Mouse (Mus musculus) CH12.LX (cell line): Measurements from ENCODE around the gene Coq8a. TPM values are rescaled to one million over a fixed set of nuclear protein-coding genes. Genes with fewer than 3 reads are reported as not detected.

Experiments used
- DNase-seq: peaks from one replicate; pipeline ENCODE4 v3.0.0-alpha.2; 2013; ENCODE audit errors: extremely low read depth
- H3K27ac ChIP-seq: 2 replicates; pipeline ENCODE4 v1.5.1; 2012; ENCODE audit warnings: low read depth, mild to moderate bottlenecking, control low read depth, moderate library complexity; ENCODE audit not compliant: insufficient read depth
- H3K27me3 ChIP-seq: replicated peaks from 2 replicates; pipeline ENCODE3; 2012; ENCODE audit warnings: inconsistent platforms
- H3K36me3 ChIP-seq, 2 experiments: replicated peaks in 1 of 2; 2 replicates each; pipeline versions ENCODE3 to v1.6.1; 2012; ENCODE audit warnings: inconsistent platforms in 1 of 2, low read length in 1 of 2, mild to moderate bottlenecking in 1 of 2, mixed read lengths in 1 of 2, moderate library complexity in 1 of 2; ENCODE audit not compliant: control insufficient read depth in 1 of 2, insufficient read depth in 1 of 2
- H3K4me1 ChIP-seq, 2 experiments: 2 replicates each; pipeline ENCODE4 v1.6.1; 2012; ENCODE audit warnings: inconsistent platforms in 1 of 2, moderate library complexity in 1 of 2; ENCODE audit not compliant: insufficient read depth in 2 of 2, control insufficient read depth in 1 of 2
- H3K4me2 ChIP-seq: 2 replicates; pipeline ENCODE4 v1.6.1; 2012; ENCODE audit warnings: low read depth, mild to moderate bottlenecking, control low read depth; ENCODE audit not compliant: poor library complexity, insufficient read depth, severe bottlenecking
- H3K4me3 ChIP-seq, 3 experiments: fragments of 150-350 bp in 1 of 3; sonication (generic) in 1 of 3; replicated peaks in 1 of 3; 2 replicates each; pipeline versions ENCODE3 to v1.5.1; 2011 to 2012; ENCODE audit warnings: low read depth in 2 of 3, low read length in 2 of 3, mild to moderate bottlenecking in 2 of 3, moderate library complexity in 2 of 3, control low read depth in 1 of 3, improper control_type of control experiment in 1 of 3, inconsistent platforms in 1 of 3, mixed read lengths in 1 of 3; ENCODE audit not compliant: poor library complexity in 1 of 3
- H3K79me2 ChIP-seq: replicated peaks from 2 replicates; pipeline ENCODE4 v1.6.1; 2012; ENCODE audit warnings: mild to moderate bottlenecking, moderate library complexity; ENCODE audit not compliant: control insufficient read depth, poor library complexity, insufficient read depth, severe bottlenecking; ENCODE audit errors: extremely low read depth
- H3K9ac ChIP-seq: 2 replicates; pipeline ENCODE4 v1.6.1; 2012; ENCODE audit warnings: low read depth, mild to moderate bottlenecking, control low read depth, moderate library complexity; ENCODE audit not compliant: insufficient read depth
- H3K9me3 ChIP-seq: replicated peaks from 2 replicates; pipeline ENCODE3; 2012; ENCODE audit warnings: low read length, inconsistent platforms, mixed read lengths
- BHLHE40 ChIP-seq: IDR thresholded peaks from 2 replicates; pipeline ENCODE4 v1.6.1; 2011; ENCODE audit warnings: mild to moderate bottlenecking, low read depth, low read length, improper control_type of control experiment
- CHD1 ChIP-seq: IDR thresholded peaks from 2 replicates; pipeline ENCODE4 v1.6.1; 2012; ENCODE audit warnings: low read depth, low read length, improper control_type of control experiment, inconsistent platforms
- CHD2 ChIP-seq: IDR thresholded peaks from 2 replicates; pipeline ENCODE4 v1.6.1; 2011; ENCODE audit warnings: low read length, improper control_type of control experiment
- CTCF ChIP-seq, 2 experiments: IDR thresholded peaks in 1 of 2; conservative IDR thresholded peaks in 1 of 2; 2 replicates each; pipeline ENCODE4 v1.5.1; 2011 to 2012; ENCODE audit warnings: low read depth in 2 of 2, low read length in 2 of 2, improper control_type of control experiment in 1 of 2, inconsistent platforms in 1 of 2, mild to moderate bottlenecking in 1 of 2, moderate library complexity in 1 of 2
- HCFC1 ChIP-seq: IDR thresholded peaks from 2 replicates; pipeline ENCODE4 v1.6.1; 2012; ENCODE audit warnings: low read depth, mild to moderate bottlenecking, inconsistent platforms, low read length, improper control_type of control experiment
- IRF4 ChIP-seq: IDR thresholded peaks from 2 replicates; pipeline ENCODE4 v1.6.1; 2014; ENCODE audit warnings: low read depth, mild to moderate bottlenecking, inconsistent platforms, low read length, improper control_type of control experiment
- JUN ChIP-seq: IDR thresholded peaks from 2 replicates; pipeline ENCODE4 v1.6.1; 2011; ENCODE audit warnings: low read depth, mild to moderate bottlenecking, low read length, improper control_type of control experiment, moderate library complexity; ENCODE audit not compliant: insufficient read depth
- JUND ChIP-seq: conservative IDR thresholded peaks from 2 replicates; pipeline ENCODE4 v1.6.1; 2011; ENCODE audit warnings: low read depth, low read length, improper control_type of control experiment
- KAT2A ChIP-seq: IDR thresholded peaks from 2 replicates; pipeline ENCODE4 v1.6.1; 2012; ENCODE audit warnings: low read length, improper control_type of control experiment, inconsistent platforms; ENCODE audit not compliant: insufficient replicate concordance
- MXI1 ChIP-seq: IDR thresholded peaks from 2 replicates; pipeline ENCODE4 v1.6.1; 2011; ENCODE audit warnings: mild to moderate bottlenecking, low read depth, low read length, improper control_type of control experiment
- NRF1 ChIP-seq: IDR thresholded peaks from 2 replicates; pipeline ENCODE4 v1.6.1; 2014; ENCODE audit warnings: low read depth, mild to moderate bottlenecking, inconsistent platforms, low read length, improper control_type of control experiment, moderate library complexity
- POLR2A ChIP-seq: IDR thresholded peaks from 2 replicates; pipeline ENCODE4 v1.6.1; 2011; ENCODE audit warnings: low read depth, mild to moderate bottlenecking, improper control_type of control experiment, low read length
- POLR2AphosphoS2 ChIP-seq: IDR thresholded peaks from 2 replicates; pipeline ENCODE4 v1.6.1; 2011; ENCODE audit warnings: low read depth, low read length, improper control_type of control experiment
- RAD21 ChIP-seq: IDR thresholded peaks from 2 replicates; pipeline ENCODE4 v1.6.1; 2011; ENCODE audit warnings: low read depth, mild to moderate bottlenecking, low read length, improper control_type of control experiment, moderate library complexity
- SIN3A ChIP-seq: IDR thresholded peaks from 2 replicates; pipeline ENCODE4 v1.6.1; 2012; ENCODE audit warnings: low read length, improper control_type of control experiment, inconsistent platforms
- TBP ChIP-seq: conservative IDR thresholded peaks from 2 replicates; pipeline ENCODE4 v1.6.1; 2011; ENCODE audit warnings: low read depth, low read length, improper control_type of control experiment
- ZC3H11A ChIP-seq: IDR thresholded peaks from 2 replicates; pipeline ENCODE4 v1.6.1; 2012; ENCODE audit warnings: low read depth, mild to moderate bottlenecking, inconsistent platforms, low read length, improper control_type of control experiment
- ZMIZ1 ChIP-seq: IDR thresholded peaks from 2 replicates; pipeline ENCODE4 v1.6.1; 2012; ENCODE audit warnings: low read depth, mild to moderate bottlenecking, inconsistent platforms, low read length, improper control_type of control experiment
- dilution Hi-C: fragments of 300-500 bp; cut with MboI; formaldehyde crosslinking; loops from 2 replicates; pipeline ENCODE4 v1.14.3; 2020; ENCODE audit warnings: low sequenced_read_pairs; ENCODE audit not compliant: extremely low pct_unique_long_range_greater_than_20kb, extremely low pct_ligation_motif_present
- in situ Hi-C: fragments of 300-500 bp; cut with MboI; formaldehyde crosslinking; loops from 3 replicates; pipeline ENCODE4 v1.14.3; 2019; ENCODE audit warnings: low sequenced_read_pairs, low pct_ligation_motif_present, low pct_unique_long_range_greater_than_20kb, mixed read lengths
- polyA plus RNA-seq: library from polyadenylated mRNA; unstranded; fragments of >175 nt; gene quantifications from 2 replicates; pipeline ENCODE4 v1.2.1, GENCODE M21; 2012; ENCODE audit warnings: low read depth; ENCODE audit not compliant: insufficient read length
- total RNA-seq, 2 experiments: library from RNA; depleted of rRNA; stranded (reverse); fragments of 300-350 nt in 1 of 2; fragments of >200 nt in 1 of 2; gene quantifications; 2 replicates each; pipeline ENCODE4 v1.2.3; 2012 to 2014

Coq8a gene
- total and polyA plus RNA-seq, 3 experiments, result 73.4 to 237 (median 88.1) TPM

DNA sequence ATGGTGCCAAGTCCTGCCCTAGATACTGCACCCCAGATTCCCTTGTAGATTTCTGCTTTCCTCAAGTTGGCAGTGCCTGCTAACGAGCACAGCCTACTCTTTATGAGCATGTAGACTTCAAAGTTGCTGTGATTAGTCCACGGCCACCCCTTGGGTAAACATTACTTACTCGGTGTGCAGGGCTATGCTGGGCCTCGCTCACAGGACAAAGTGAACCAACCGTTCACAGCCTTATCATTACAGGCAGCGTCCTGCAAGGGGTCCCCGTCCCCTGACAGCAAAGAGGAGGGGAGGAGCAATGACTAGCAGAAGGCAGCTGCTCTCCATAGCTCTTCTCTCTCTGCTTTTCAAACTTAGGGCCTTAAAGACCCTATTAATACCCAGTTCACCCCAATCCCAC, 14.6 kb downstream of the Coq8a start:
- Histone ChIP-seq H3K4me3 (no peak overlapping the region), H3K27ac (no peak overlapping the region), H3K9ac (no peak overlapping the region), H3K36me3 (peaks cover 66 to 98% of the 10 kb centered on the region in 2 experiments), H3K27me3 (no peaks in the 10 kb centered on the region), H3K9me3 (peaks cover 8% of the 10 kb centered on the region), H3K4me2 (no peak overlapping the region), H3K4me1 (peaks cover 26 to 93% of the 10 kb centered on the region in 2 experiments), H3K79me2 (peaks cover 96% of the 10 kb centered on the region)
- in situ Hi-C loops (no loop called here), dilution Hi-C loops (no loop called here)
- TF ChIP-seq RAD21 (no peak), CTCF (conservative IDR thresholded peaks at IDR 0.05 in 1 of 2, IDR thresholded peaks at IDR 0.05 in 1 of 2; ENCODE audit: low read depth in 2 of 2, low read length in 2 of 2) (no peak), BHLHE40 (no peak), CHD2 (no peak), POLR2AphosphoS2 (no peak), JUND (no peak), SIN3A (no peak), JUN (no peak), NRF1 (no peak), TBP (no peak), MXI1 (no peak), ZC3H11A (no peak)
- no peak for DNase-seq

DNA sequence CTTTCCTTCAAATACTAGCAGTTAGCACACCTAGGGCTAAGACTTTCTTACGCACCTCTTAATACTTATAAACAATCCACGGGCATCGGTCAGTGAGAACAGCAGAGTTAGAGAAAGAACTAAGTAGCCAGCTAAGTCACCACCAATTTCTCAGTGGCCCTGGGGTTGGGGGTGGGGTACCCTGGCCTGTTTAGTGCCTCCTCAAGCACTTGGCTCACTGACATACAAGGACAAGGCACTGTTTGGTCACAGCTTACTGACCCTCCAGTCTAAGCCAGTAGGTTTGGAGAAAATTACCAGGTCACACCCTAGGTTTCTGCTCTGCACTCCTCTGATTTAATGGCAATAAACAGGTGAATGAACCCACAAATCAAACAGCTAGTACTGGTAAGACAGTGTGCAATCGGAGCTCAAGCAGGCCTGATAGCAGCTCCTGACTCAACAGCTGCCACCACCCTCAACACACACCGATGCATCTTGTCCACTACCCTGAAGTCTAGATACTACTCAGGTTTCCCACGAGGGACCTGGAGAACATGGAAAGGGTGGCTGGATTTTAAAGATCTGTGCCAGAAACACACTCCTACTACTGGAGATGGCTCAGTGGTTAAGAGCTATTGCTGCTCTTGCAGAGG, 15.8 kb downstream of the Coq8a start:
- Histone ChIP-seq H3K9ac (no peak overlapping the region), H3K4me2 (no peak overlapping the region), H3K4me3 (no peak overlapping the region), H3K9me3 (peaks cover 5% of the 10 kb centered on the region), H3K27ac (no peak overlapping the region), H3K4me1 (peaks cover 23 to 93% of the 10 kb centered on the region in 2 experiments), H3K36me3 (peaks cover 77 to 98% of the 10 kb centered on the region in 2 experiments), H3K27me3 (no peaks in the 10 kb centered on the region), H3K79me2 (peaks cover 89% of the 10 kb centered on the region)
- in situ Hi-C loops (no loop called here), dilution Hi-C loops (no loop called here)
- no peak for DNase-seq
- TF ChIP-seq IRF4 (no peak), RAD21 (no peak), POLR2A (no peak), CHD1 (no peak), HCFC1 (no peak), KAT2A (no peak), ZMIZ1 (no peak)
